Mouse (Mus musculus) gastrocnemius, adult 8-10 months (tissue): Measurements from ENCODE around the gene Cysltr1. TPM values are rescaled to one million over a fixed set of nuclear protein-coding genes. Genes with fewer than 3 reads are reported as not detected.

Experiments used
- DNase-seq, 2 experiments: peaks; one replicate each; pipeline ENCODE4 v3.0.0; 2022; ENCODE audit warnings: low spot score in 2 of 2
- total RNA-seq, 4 experiments: library from RNA; stranded (reverse); gene quantifications; 2 replicates each; pipeline ENCODE4 v1.2.4; 2022

The Cysltr1 gene
- under 1 TPM; 0.05 to 0.78 (median 0.54) TPM for total RNA-seq

- DNase-seq = no peak
These were observed at the start of gene Cysltr1 for GRCm38 (mm10) chrX:106603386-106603785. Gene Cysltr1, minus strand, starts transcription at chrX:106603679.

GRCm38 (mm10) chrX:106634799-106635541 lies 31.5 kb upstream of the Cysltr1 start:
- DNase-seq = no peak

- DNase-seq = no peak
These were observed 30.1 kb upstream of the Cysltr1 start for GRCm38 (mm10) chrX:106633543-106633942.

- no peak for DNase-seq
These were observed 25.0 kb upstream of the Cysltr1 start for GRCm38 (mm10) chrX:106628514-106628913.

- no peak for DNase-seq
These were observed 20.2 kb upstream of the Cysltr1 start for GRCm38 (mm10) chrX:106623667-106624066.

GRCm38 (mm10) chrX:106622512-106622911 lies 19.0 kb upstream of the Cysltr1 start:
- DNase-seq = no peak

GRCm38 (mm10) chrX:106602574-106603258 lies 763 bp downstream of the Cysltr1 start:
- DNase-seq = no peak

- DNase-seq = no peak
These were observed 7.6 kb downstream of the Cysltr1 start for GRCm38 (mm10) chrX:106595904-106596303.

- no peak for DNase-seq
These were observed 9.6 kb downstream of the Cysltr1 start for GRCm38 (mm10) chrX:106593914-106594313.

- no peak for DNase-seq
These were observed 20.6 kb downstream of the Cysltr1 start, which contains the start of gene Gm5127 for GRCm38 (mm10) chrX:106582886-106583285. Gene Gm5127, plus strand, starts transcription at chrX:106583186.

GRCm38 (mm10) chrX:106582197-106582596 lies 21.3 kb downstream of the Cysltr1 start:
- no peak for DNase-seq

GRCm38 (mm10) chrX:106580410-106580809 lies 23.1 kb downstream of the Cysltr1 start:
- DNase-seq = no peak

GRCm38 (mm10) chrX:106578966-106579365 lies 24.5 kb downstream of the Cysltr1 start:
- DNase-seq = no peak

GRCm38 (mm10) chrX:106555457-106555856 lies 48.0 kb downstream of the Cysltr1 start:
- no peak for DNase-seq

- no peak for DNase-seq
These were observed 67.1 kb downstream of the Cysltr1 start for GRCm38 (mm10) chrX:106536359-106536758.

Other genes starting within 250 kb of the Cysltr1 start
- under 1 TPM; 0.24 to 0.62 (median 0.51) TPM for gene Fndc3c1, start 118.3 kb downstream of the Cysltr1 start, total RNA-seq
- not detected for gene Gm5127, start 20.5 kb downstream of the Cysltr1 start, total RNA-seq
- under 1 TPM; 0.46 to 0.56 (median 0.48) TPM for gene Rtl3, start 237.0 kb upstream of the Cysltr1 start, total RNA-seq